Mouse (Mus musculus) B cell, adult 2 months (primary cell): ENCODE data around the gene Dnajb1.
"Not testable (repeated sequence)": the region's sequence is repeated elsewhere in the genome, so short reads cannot be mapped to it uniquely, and the experiment has no call there.

Experiments used
- DNase-seq, 2 experiments: peaks; one replicate each; pipeline ENCODE4 v3.0.0; 2022

Dnajb1 gene

GRCm38 (mm10) chr8:83607661-83608397, at the start of gene Dnajb1, which contains the start of gene Tecr:
Gene Dnajb1 (plus strand): TSS chr8:83608193.
Gene Tecr (minus strand): TSS chr8:83607971.
- peak; percentile 100 for DNase-seq

- DNase-seq, result no peak
Measured at GRCm38 (mm10) chr8:83562669-83563068, 45.3 kb upstream of the Dnajb1 start.

DNA sequence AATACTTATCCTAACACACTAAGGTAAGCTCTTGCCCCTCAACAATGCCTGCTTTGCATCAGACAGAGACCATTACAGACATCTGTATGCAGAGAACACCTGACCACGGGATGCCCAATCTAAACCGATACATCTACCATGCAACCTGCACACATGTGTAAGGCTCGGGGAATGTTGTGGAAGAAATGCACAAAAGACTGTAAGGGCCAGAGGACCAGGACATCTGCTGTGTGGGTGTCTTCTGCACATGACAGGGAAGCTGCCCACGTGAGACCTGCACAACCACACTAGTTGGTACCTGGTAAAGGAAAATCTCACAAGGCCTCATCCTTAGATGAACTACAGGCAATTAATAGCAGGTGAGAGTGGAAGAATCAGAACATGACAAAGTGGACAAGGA, 44.7 kb upstream of the Dnajb1 start:
- no peak for DNase-seq

GRCm38 (mm10) chr8:83565731-83566375, 42.1 kb upstream of the Dnajb1 start:
- DNase-seq, result peak; percentile 46

GRCm38 (mm10) chr8:83566469-83567395, 41.3 kb upstream of the Dnajb1 start, which contains the start of gene Ndufb7:
Gene Ndufb7 (plus strand): TSS chr8:83566671.
- peak; percentile 98 for DNase-seq

GRCm38 (mm10) chr8:83567668-83568067, 40.3 kb upstream of the Dnajb1 start:
- DNase-seq, result no peak

GRCm38 (mm10) chr8:83568128-83568527, 39.9 kb upstream of the Dnajb1 start:
- no peak for DNase-seq

DNA sequence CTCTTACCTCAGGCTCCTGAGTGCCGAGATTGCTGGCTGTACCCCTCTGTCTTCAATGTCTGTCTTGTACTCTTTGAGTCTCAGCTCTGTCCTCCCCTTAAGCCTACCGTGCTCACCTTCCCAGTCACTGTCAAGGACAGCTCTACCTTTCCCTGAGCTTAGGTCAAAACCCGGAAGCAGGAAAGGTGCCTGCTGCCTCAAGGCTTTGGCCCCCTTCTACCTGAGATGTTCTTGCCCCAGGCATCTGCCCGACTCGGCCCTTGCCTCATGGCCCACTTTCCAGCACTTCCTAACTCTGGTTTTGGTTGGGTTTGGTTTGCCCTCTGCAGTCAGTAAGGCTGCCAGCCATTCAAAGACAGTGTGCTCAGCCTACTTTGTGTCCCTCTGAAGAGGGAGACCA, 39.2 kb upstream of the Dnajb1 start:
- DNase-seq, result no peak

DNA sequence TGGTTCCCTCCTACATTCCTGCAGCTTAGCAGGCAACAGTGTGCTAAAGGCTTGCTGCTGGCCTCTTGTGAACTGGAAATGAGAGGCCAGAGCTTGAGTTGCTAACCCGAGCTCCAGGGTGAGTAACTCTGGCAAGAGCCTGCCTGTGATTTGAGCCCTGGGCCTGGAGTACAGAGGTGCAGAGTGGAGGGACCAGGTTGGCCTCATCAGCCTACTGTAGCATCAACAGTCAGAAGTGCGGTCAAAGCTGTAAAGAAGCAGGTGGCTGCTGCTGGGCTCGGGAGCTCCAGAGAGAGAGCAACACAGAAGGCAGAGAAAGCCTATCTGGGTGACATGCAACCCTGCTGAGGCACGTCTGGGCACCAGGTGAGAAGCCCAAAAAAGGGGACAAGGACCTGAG, 38.8 kb upstream of the Dnajb1 start:
- DNase-seq, result no peak

DNA sequence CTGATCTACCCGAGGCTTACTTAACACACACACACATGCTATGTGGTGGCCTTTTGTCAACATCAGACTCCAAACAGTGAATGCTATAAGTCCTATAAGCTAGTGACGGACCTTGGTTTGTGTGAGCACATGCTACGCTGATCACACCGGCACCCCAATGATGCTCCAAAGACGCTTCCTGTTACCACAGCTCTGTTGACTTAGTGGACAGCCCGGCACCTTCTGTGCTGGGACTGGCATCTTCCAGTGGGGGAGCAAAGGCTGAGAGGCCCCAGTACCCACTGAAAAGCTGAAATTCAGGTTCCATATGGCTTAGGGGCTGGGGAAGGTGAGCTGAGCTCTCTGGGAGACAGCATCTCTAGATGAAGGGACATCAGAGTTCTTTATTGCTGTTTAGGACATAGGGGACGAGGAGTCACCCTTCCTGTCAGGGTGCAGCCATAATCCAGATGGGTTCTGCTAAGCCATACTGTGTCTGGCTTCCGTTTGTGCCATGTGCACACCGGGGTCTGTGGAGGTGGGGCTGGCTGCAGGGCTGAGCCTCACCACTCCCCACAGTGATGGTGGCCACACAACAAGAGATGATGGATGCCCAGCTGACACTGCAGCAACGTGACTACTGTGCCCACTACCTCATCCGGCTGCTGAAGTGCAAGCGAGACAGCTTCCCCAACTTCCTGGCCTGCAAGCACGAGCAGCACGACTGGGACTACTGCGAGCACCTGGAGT, 37.6 kb upstream of the Dnajb1 start:
- no peak for DNase-seq

DNA sequence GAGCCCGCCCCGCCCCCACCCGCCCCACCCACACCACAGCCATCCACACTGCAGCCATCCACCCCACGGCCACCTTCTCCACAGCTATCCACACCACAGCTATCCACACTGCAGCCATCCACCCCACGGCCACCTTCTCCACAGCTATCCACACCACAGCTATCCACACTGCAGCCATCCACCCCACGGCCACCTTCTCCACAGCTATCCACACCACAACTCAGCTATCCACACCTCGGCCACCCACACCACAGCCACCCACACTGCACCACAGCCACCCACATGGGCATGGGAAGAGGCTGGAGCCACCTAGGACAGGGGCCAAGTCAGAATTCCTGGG, 37.0 kb upstream of the Dnajb1 start:
- not testable (repeated sequence) for DNase-seq

- DNase-seq, result no peak
Measured at GRCm38 (mm10) chr8:83571791-83572190, 36.2 kb upstream of the Dnajb1 start.

DNA sequence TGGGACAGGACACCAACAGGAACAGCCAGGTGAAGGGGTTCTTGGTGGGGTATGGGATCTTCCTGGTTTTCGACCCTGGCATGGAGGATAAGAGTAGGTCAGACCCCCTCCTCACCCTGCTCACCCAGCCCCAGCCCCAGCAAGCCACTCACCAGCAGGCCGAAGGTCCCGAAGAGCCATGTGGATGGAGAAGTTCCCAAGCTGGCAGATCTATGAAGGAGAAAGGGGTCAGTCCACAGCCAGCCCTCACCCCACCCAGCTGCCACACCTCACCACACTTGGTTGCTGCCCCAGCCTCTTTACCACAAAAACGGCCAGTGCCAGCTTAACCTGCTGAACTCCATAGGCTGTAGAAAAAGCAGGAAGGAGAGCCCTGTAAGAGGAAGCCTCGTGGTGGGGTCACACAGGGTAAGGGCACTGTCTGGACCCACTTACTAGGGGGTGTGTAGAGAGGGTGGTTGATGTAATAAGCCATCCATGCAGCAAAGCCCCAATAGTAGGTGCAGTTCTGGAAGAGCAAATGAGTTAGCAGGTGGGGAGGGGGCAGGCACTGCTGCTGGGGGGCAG, 35.7 kb upstream of the Dnajb1 start:
- DNase-seq, result no peak

- DNase-seq, result peak; percentile 76 to 77
Measured at GRCm38 (mm10) chr8:83573140-83573875, 34.7 kb upstream of the Dnajb1 start.

- DNase-seq, result no peak
Measured at GRCm38 (mm10) chr8:83574631-83575315, 33.2 kb upstream of the Dnajb1 start.

DNA sequence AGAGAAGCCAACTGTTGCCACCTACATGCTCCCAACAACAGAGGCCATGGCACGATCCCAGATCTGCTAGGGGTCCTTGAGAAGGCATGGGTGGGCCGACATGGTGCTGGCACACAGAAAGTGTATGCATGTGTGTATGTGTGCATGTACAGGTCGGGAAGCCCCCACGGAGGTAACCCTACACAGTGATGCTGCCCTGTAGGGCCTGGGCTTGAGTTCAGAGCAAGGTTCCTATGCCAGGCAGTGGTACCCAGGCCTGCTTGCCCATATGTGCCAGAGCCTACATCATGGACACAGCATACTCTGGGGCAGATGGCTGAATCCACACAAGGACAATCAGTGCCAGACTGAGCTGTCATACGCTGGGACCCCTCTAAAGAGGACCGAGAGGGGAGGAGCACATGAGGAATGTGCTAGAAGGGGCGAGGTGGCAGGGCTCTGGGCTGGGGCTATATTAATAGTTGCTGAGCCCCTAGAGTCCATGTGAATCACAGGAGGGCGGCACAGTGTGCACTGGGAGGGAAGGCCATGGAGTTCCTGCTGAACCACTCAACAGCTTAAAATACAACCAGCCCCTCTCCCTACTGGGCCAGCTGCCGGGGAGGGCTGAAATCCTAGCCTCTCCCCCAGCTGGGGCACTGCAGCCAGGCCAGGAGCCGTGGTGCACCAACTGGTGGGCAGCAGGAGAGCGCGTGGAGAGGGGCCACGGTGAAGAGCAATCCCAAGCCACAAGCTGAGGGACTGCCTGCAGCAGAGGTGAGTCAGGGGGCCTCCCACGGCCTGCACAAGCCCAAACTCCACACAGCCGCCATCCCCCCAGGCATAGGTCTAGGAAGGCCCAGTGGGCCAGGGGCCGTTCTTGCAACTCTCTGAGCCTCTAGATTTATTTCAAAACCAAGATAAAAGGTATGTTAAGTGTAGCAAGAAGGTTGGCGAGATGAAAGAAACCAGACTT, 32.2 kb upstream of the Dnajb1 start:
- no peak for DNase-seq

DNA sequence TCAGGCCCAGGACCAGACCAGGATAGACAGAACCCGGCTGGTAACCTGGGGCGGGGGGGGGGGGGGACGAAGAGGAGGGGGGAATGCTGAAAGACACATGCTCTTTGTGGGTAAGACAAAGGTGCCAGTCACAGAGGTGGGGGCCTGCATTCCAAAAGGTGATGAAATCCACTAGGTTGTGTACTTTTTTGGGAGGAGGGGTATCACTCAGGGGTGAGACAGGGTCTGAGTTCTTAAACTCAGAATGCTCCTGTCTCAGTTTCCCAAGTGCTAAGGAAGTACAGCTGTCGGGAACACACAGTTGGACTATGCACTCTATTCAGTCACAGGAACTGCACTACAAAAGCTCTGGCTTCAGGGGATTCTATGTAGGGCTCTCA, 31.5 kb upstream of the Dnajb1 start:
- DNase-seq, result no peak

DNA sequence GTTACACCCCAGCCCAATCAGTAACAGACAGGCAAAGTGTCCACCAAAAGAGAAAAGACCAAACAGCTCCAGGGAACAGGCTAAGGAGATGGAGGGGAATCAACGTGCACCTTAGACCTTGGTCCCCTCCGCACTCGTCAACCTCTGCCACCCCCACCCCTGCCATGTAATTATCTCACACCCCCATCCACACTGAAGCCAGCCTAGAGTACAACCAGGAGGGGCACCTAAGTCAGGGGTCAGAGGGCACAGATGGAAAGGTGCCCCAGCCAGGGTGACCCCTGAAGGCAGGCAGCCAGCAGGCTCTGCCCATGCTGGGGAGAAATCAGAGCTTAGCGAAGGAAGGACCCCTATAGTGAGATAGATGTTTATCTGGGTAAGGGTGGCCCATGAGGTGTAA, 31.1 kb upstream of the Dnajb1 start:
- no peak for DNase-seq

GRCm38 (mm10) chr8:83577384-83577791, 30.6 kb upstream of the Dnajb1 start:
- DNase-seq, result no peak
